22 mouse cellular contexts compared by ENCODE assay signal in genomic region chr1:73928385-73928784, GRCm38 (mm10).
DNase-seq lines count a peak whose midpoint lies in the region; ATAC-seq and TF ChIP-seq lines count a peak whose summit lies in the region.
"Had no signal": no experiment of that assay in that cellular context is flagged by ENCODE, and none has a peak within 500 bp of the region (broad histone marks: within the 10 kb centered on the region; RNA-seq: fewer than 3 reads in every experiment).

No protein-coding gene starts in this region.

- no peak overlapping the region for H3K4me3 ChIP-seq in heart, adult 2 months
- H3K4me3 ChIP-seq in heart, embryonic 11.5 days (ENCODE audit: low read depth, low read length), result no peak overlapping the region
- no peak overlapping the region for H3K4me3 ChIP-seq in kidney, postnatal 0 days (replicated peaks; ENCODE audit: low read depth, low read length)
- H3K4me3 ChIP-seq in limb, embryonic 10.5 days, result no peak overlapping the region
- H3K4me3 ChIP-seq: embryonic facial prominence, embryonic 15.5 days; forebrain, embryonic 10.5 days; hindbrain, embryonic 10.5 days; limb, embryonic 13.5 days; megakaryocyte, embryonic 14.5 days; neural tube, embryonic 15.5 days had no signal

- TF ChIP-seq POLR2A in heart, adult 2 months (IDR thresholded peaks at IDR 0.05; ENCODE audit: insufficient read depth, low read depth, low read length), result no peak

- H3K9me3 ChIP-seq in heart, embryonic 11.5 days (replicated peaks; ENCODE audit: control insufficient read depth, low read length), result no peaks in the 10 kb centered on the region
- H3K9me3 ChIP-seq in kidney, postnatal 0 days (replicated peaks; ENCODE audit: low read length), result no peaks in the 10 kb centered on the region
- no peaks in the 10 kb centered on the region for H3K9me3 ChIP-seq in limb, embryonic 10.5 days (replicated peaks)
- H3K9me3 ChIP-seq: embryonic facial prominence, embryonic 15.5 days; forebrain, embryonic 10.5 days; hindbrain, embryonic 10.5 days; limb, embryonic 13.5 days; megakaryocyte, embryonic 14.5 days; neural tube, embryonic 15.5 days had no signal

- H3K4me1 ChIP-seq in heart, adult 2 months (ENCODE audit: control insufficient read depth, insufficient read depth, low read length), result peaks cover 56% of the 10 kb centered on the region
- H3K4me1 ChIP-seq in heart, embryonic 11.5 days (ENCODE audit: control insufficient read depth, insufficient read depth, low read length), result peaks cover 38% of the 10 kb centered on the region
- H3K4me1 ChIP-seq in kidney, postnatal 0 days (replicated peaks; ENCODE audit: insufficient read depth, low read length), result peaks cover 46% of the 10 kb centered on the region
- H3K4me1 ChIP-seq in limb, embryonic 10.5 days, result peaks cover 34% of the 10 kb centered on the region
- H3K4me1 ChIP-seq: embryonic facial prominence, embryonic 15.5 days; limb, embryonic 13.5 days had no signal

- ATAC-seq in heart, embryonic 11.5 days (replicated peaks; ENCODE audit: insufficient number of reproducible peaks, low FRiP score, low TSS enrichment), result no peak
- ATAC-seq in kidney, postnatal 0 days (replicated peaks; ENCODE audit: low FRiP score, low read depth), result no peak
- ATAC-seq: hindbrain, postnatal 0 days; midbrain, embryonic 16.5 days had no signal

- TF ChIP-seq EP300 in heart, adult 2 months (IDR thresholded peaks at IDR 0.05; ENCODE audit: insufficient read depth, low read depth, low read length), result no peak

- no peak for DNase-seq in heart, adult 2 months
- DNase-seq in kidney, postnatal 0 days (ENCODE audit: low spot score), result no peak
- no peak for DNase-seq in kidney, postnatal 10 days
- DNase-seq in limb, embryonic 10.5 days (ENCODE audit: low spot score), result no peak
- DNase-seq in lung, postnatal 25 days (ENCODE audit: low spot score), result peak; percentile 86
- no peak for DNase-seq in testis, postnatal 10 days (ENCODE audit: low spot score)
- no peak for DNase-seq in right cerebral cortex, adult 2 months (ENCODE audit: low spot score in 2 of 2)
- DNase-seq: adrenal gland, postnatal 36 days; cerebellum, adult 18-20 months; cerebellum, postnatal 36 days; gastrocnemius, postnatal 10 days; right cerebral cortex, postnatal 25 days had no signal

- H3K27me3 ChIP-seq in heart, adult 2 months (ENCODE audit: control insufficient read depth, insufficient read depth, low read length), result no peaks in the 10 kb centered on the region
- H3K27me3 ChIP-seq in heart, embryonic 11.5 days (ENCODE audit: control insufficient read depth, insufficient read depth, low read length), result no peaks in the 10 kb centered on the region
- no peaks in the 10 kb centered on the region for H3K27me3 ChIP-seq in kidney, postnatal 0 days (ENCODE audit: insufficient read depth, low read length)
- H3K27me3 ChIP-seq in limb, embryonic 10.5 days (ENCODE audit: low read depth, poor library complexity, severe bottlenecking), result no peaks in the 10 kb centered on the region
- H3K27me3 ChIP-seq: CH12.LX; embryonic facial prominence, embryonic 15.5 days; limb, embryonic 13.5 days; neural tube, embryonic 15.5 days had no signal

- no peak overlapping the region for H3K4me2 ChIP-seq in heart, embryonic 11.5 days
- no peak overlapping the region for H3K4me2 ChIP-seq in kidney, postnatal 0 days (ENCODE audit: low read length)
- H3K4me2 ChIP-seq: embryonic facial prominence, embryonic 15.5 days; limb, embryonic 13.5 days; neural tube, embryonic 15.5 days had no signal

- H3K9ac ChIP-seq in heart, adult 2 months (ENCODE audit: low read depth, low read length), result 0 out of 2 replicates have a peak overlapping the region, but pooled peaks have one; percentile 16
- H3K9ac ChIP-seq in heart, embryonic 11.5 days (ENCODE audit: low read depth, low read length), result no peak overlapping the region
- H3K9ac ChIP-seq in kidney, postnatal 0 days (ENCODE audit: low read depth, low read length), result no peak overlapping the region
- H3K9ac ChIP-seq: embryonic facial prominence, embryonic 15.5 days; limb, embryonic 13.5 days; neural tube, embryonic 15.5 days had no signal

- peaks cover 63% of the 10 kb centered on the region for H3K36me3 ChIP-seq in heart, adult 2 months (ENCODE audit: control insufficient read depth, insufficient read depth, low read length)
- peaks cover 30% of the 10 kb centered on the region for H3K36me3 ChIP-seq in heart, embryonic 11.5 days (ENCODE audit: control insufficient read depth, insufficient read depth, low read length)
- peaks cover 40% of the 10 kb centered on the region for H3K36me3 ChIP-seq in kidney, postnatal 0 days (ENCODE audit: insufficient read depth, low read length)
- H3K36me3 ChIP-seq in limb, embryonic 10.5 days, result peaks cover 83% of the 10 kb centered on the region
- H3K36me3 ChIP-seq: neural tube, embryonic 15.5 days had no signal

- WGBS in heart, adult 2 months, result 41% methylated on average over 8 of the region's 8 CpGs
- WGBS in heart, embryonic 11.5 days (ENCODE audit: insufficient replicate concordance), result 77% methylated on average over 8 of the region's 8 CpGs
- WGBS in kidney, postnatal 0 days, result 82% methylated on average over 8 of the region's 8 CpGs
- 90% methylated on average over 8 of the region's 8 CpGs for WGBS in limb, embryonic 10.5 days

- no peaks in the 10 kb centered on the region for H3K79me2 ChIP-seq in heart, adult 2 months (replicated peaks; ENCODE audit: control insufficient read depth, insufficient read depth, low read length)

- TF ChIP-seq CTCF in heart, adult 2 months (IDR thresholded peaks at IDR 0.05), result no peak
- TF ChIP-seq CTCF in kidney, postnatal 0 days (IDR thresholded peaks at IDR 0.05; ENCODE audit: low read depth), result no peak

- intact Hi-C loops in heart, adult 2 months (cut with DNase I), result loop anchor here (5.0 kb wide), 1 partner anchor 39 kb away; no protein-coding TSS in a partner anchor

- H3K27ac ChIP-seq in heart, adult 2 months, result peak overlapping the region; percentile 64
- H3K27ac ChIP-seq in heart, embryonic 11.5 days (ENCODE audit: low read depth, low read length), result no peak overlapping the region
- peak overlapping the region; percentile 94 for H3K27ac ChIP-seq in kidney, postnatal 0 days
- 0 out of 2 replicates have a peak overlapping the region, but pooled peaks have one; percentile 27 for H3K27ac ChIP-seq in limb, embryonic 10.5 days
- H3K27ac ChIP-seq: embryonic facial prominence, embryonic 15.5 days; forebrain, embryonic 10.5 days; hindbrain, postnatal 0 days; limb, embryonic 13.5 days; neural tube, embryonic 15.5 days had no signal
